Mouse (Mus musculus) embryonic facial prominence, embryonic 12.5 days (tissue): ENCODE results near the gene Fam76b. TPM values are rescaled to one million over a fixed set of nuclear protein-coding genes. Genes with fewer than 3 reads are reported as not detected.

Source experiments
- ATAC-seq: fragments of 200-750 bp; cut with Nextera tagmentation; 2 replicates; pipeline ENCODE4 v1.8.0; 2017; ENCODE audit not compliant: insufficient number of reproducible peaks, insufficient read depth, low FRiP score, low TSS enrichment
- H3K27ac ChIP-seq: fragments of 300-500 bp; sonication (generic); 2 replicates; pipeline ENCODE4 v1.5.1; 2016; ENCODE audit warnings: mild to moderate bottlenecking
- H3K27me3 ChIP-seq: fragments of 300-500 bp; sonication (generic); 2 replicates; pipeline ENCODE4 v1.6.1; 2016; ENCODE audit warnings: mild to moderate bottlenecking, moderate library complexity
- H3K36me3 ChIP-seq: fragments of 300-500 bp; sonication (generic); 2 replicates; pipeline ENCODE4 v1.6.1; 2016; ENCODE audit warnings: mild to moderate bottlenecking
- H3K4me1 ChIP-seq: fragments of 300-500 bp; sonication (generic); 2 replicates; pipeline ENCODE4 v1.6.1; 2016
- H3K4me2 ChIP-seq: fragments of 300-500 bp; sonication (generic); replicated peaks from 2 replicates; pipeline ENCODE4 v1.6.1; 2016; ENCODE audit warnings: mild to moderate bottlenecking, moderate library complexity
- H3K4me3 ChIP-seq: fragments of 300-500 bp; sonication (generic); 2 replicates; pipeline ENCODE4 v1.5.1; 2016; ENCODE audit warnings: mild to moderate bottlenecking
- H3K9ac ChIP-seq: fragments of 300-500 bp; sonication (generic); 2 replicates; pipeline ENCODE4 v1.6.1; 2016; ENCODE audit warnings: mild to moderate bottlenecking, moderate library complexity
- H3K9me3 ChIP-seq: fragments of 300-500 bp; sonication (generic); 2 replicates; pipeline ENCODE4 v1.6.1; 2016; ENCODE audit warnings: mild to moderate bottlenecking, moderate library complexity
- whole genome bisulfite sequencing: fragments of 180-500 bp; shearing (Covaris S2); methylation state at CpG from one replicate; pipeline ENCODE4 v1.1.7; 2016; 5-methylcytosine and 5-hydroxymethylcytosine counted together
- polyA plus RNA-seq: library from polyadenylated mRNA; unstranded; fragments of >200 nt; fragmentation: Nextera tagmentation; extraction: Ambion mirVana; gene quantifications from 2 replicates; pipeline ENCODE4 v1.2.1, GENCODE M21; 2016

Fam76b gene
- polyA plus RNA-seq, 1 experiment from 2014 or later: 29.8 TPM

GRCm38 (mm10) chr9:13874359-13874758 is 46.8 kb downstream of the Fam76b start:
- Histone ChIP-seq H3K4me1 (no peaks in the 10 kb centered on the region), H3K27ac (no peak overlapping the region), H3K36me3 (no peaks in the 10 kb centered on the region), H3K4me2 (no peak overlapping the region), H3K9me3 (no peaks in the 10 kb centered on the region), H3K9ac (no peak overlapping the region), H3K4me3 (no peak overlapping the region), H3K27me3 (no peaks in the 10 kb centered on the region)
- WGBS: 38% methylated on average over 2 of the region's 2 CpGs
- ATAC-seq: no peak

- Histone ChIP-seq H3K9ac (no peak overlapping the region), H3K27me3 (no peaks in the 10 kb centered on the region), H3K4me1 (no peaks in the 10 kb centered on the region), H3K4me2 (no peak overlapping the region), H3K36me3 (no peaks in the 10 kb centered on the region), H3K27ac (no peak overlapping the region), H3K4me3 (no peak overlapping the region), H3K9me3 (no peaks in the 10 kb centered on the region)
- WGBS: 61% methylated on average over 2 of the region's 2 CpGs
- ATAC-seq: no peak
Measured at GRCm38 (mm10) chr9:13875340-13875739, 47.8 kb downstream of the Fam76b start.

- Histone ChIP-seq H3K27ac (no peak overlapping the region), H3K4me3 (no peak overlapping the region), H3K36me3 (no peaks in the 10 kb centered on the region), H3K9me3 (no peaks in the 10 kb centered on the region), H3K4me2 (no peak overlapping the region), H3K4me1 (no peaks in the 10 kb centered on the region), H3K9ac (no peak overlapping the region), H3K27me3 (no peaks in the 10 kb centered on the region)
- WGBS: 51% methylated on average over 1 of the region's 1 CpGs
- ATAC-seq: no peak
Measured at GRCm38 (mm10) chr9:13880761-13881160, 53.2 kb downstream of the Fam76b start.

GRCm38 (mm10) chr9:13882478-13882877 is 55.0 kb downstream of the Fam76b start:
- WGBS: 52% methylated on average over 2 of the region's 2 CpGs
- Histone ChIP-seq H3K27ac (no peak overlapping the region), H3K9me3 (no peaks in the 10 kb centered on the region), H3K9ac (no peak overlapping the region), H3K36me3 (no peaks in the 10 kb centered on the region), H3K27me3 (no peaks in the 10 kb centered on the region), H3K4me2 (no peak overlapping the region), H3K4me1 (no peaks in the 10 kb centered on the region), H3K4me3 (no peak overlapping the region)
- ATAC-seq: no peak

- Histone ChIP-seq H3K4me3 (no peak overlapping the region), H3K27ac (no peak overlapping the region), H3K9ac (no peak overlapping the region), H3K27me3 (no peaks in the 10 kb centered on the region), H3K4me2 (no peak overlapping the region), H3K36me3 (no peaks in the 10 kb centered on the region), H3K9me3 (0 out of 2 replicates have a peak, but pooled peaks cover 4% of the 10 kb centered on the region), H3K4me1 (peaks cover 16% of the 10 kb centered on the region)
- 74% methylated on average over 5 of the region's 5 CpGs for whole genome bisulfite sequencing
- no peak for ATAC-seq
Measured at GRCm38 (mm10) chr9:13888981-13889380, 61.5 kb downstream of the Fam76b start.

- 0 out of 2 replicates have a peak, but pooled peaks cover 4% of the 10 kb centered on the region for H3K9me3 ChIP-seq
- no peak overlapping the region for H3K27ac ChIP-seq
- no peaks in the 10 kb centered on the region for H3K36me3 ChIP-seq
- H3K27me3 ChIP-seq: no peaks in the 10 kb centered on the region
- H3K4me1 ChIP-seq: peaks cover 20% of the 10 kb centered on the region
- no peak for ATAC-seq
- H3K4me2 ChIP-seq: no peak overlapping the region; the same call in 1 of the 2 replicates
- H3K4me3 ChIP-seq: no peak overlapping the region
- 6% methylated on average over 9 of the region's 9 CpGs for WGBS
- H3K9ac ChIP-seq: no peak overlapping the region
Measured at GRCm38 (mm10) chr9:13889657-13890056, 62.1 kb downstream of the Fam76b start.

GRCm38 (mm10) chr9:13890171-13890570 is 62.7 kb downstream of the Fam76b start:
- 56% methylated on average over 5 of the region's 5 CpGs for WGBS
- Histone ChIP-seq H3K9me3 (0 out of 2 replicates have a peak, but pooled peaks cover 4% of the 10 kb centered on the region), H3K4me3 (no peak overlapping the region), H3K9ac (no peak overlapping the region), H3K4me2 (no peak overlapping the region), H3K27me3 (no peaks in the 10 kb centered on the region), H3K27ac (no peak overlapping the region), H3K36me3 (no peaks in the 10 kb centered on the region), H3K4me1 (peaks cover 20% of the 10 kb centered on the region)
- no peak; the same call in 1 of the 2 replicates for ATAC-seq

GRCm38 (mm10) chr9:13891888-13892287 is 64.4 kb downstream of the Fam76b start:
- Histone ChIP-seq H3K4me3 (no peak overlapping the region), H3K36me3 (no peaks in the 10 kb centered on the region), H3K4me2 (no peak overlapping the region), H3K9ac (no peak overlapping the region), H3K4me1 (peaks cover 33% of the 10 kb centered on the region), H3K27ac (peak overlapping the region; percentile 36; the same call in 1 of the 2 replicates), H3K27me3 (no peaks in the 10 kb centered on the region), H3K9me3 (0 out of 2 replicates have a peak, but pooled peaks cover 4% of the 10 kb centered on the region)
- no peak for ATAC-seq
- 96% methylated on average over 6 of the region's 6 CpGs for WGBS

GRCm38 (mm10) chr9:13893044-13893443 is 65.5 kb downstream of the Fam76b start:
- H3K4me3 ChIP-seq: no peak overlapping the region
- ATAC-seq: peak; percentile 54; the same call in 1 of the 2 replicates
- 0 out of 2 replicates have a peak, but pooled peaks cover 4% of the 10 kb centered on the region for H3K9me3 ChIP-seq
- no peaks in the 10 kb centered on the region for H3K27me3 ChIP-seq
- H3K4me1 ChIP-seq: peaks cover 33% of the 10 kb centered on the region
- no peaks in the 10 kb centered on the region for H3K36me3 ChIP-seq
- WGBS: 16% methylated on average over 4 of the region's 4 CpGs
- no peak overlapping the region for H3K9ac ChIP-seq
- no peak overlapping the region for H3K4me2 ChIP-seq
- peak overlapping the region; percentile 80 for H3K27ac ChIP-seq

GRCm38 (mm10) chr9:13894491-13894890 is 67.0 kb downstream of the Fam76b start:
- no peak for ATAC-seq
- H3K4me2 ChIP-seq: no peak overlapping the region
- H3K9ac ChIP-seq: no peak overlapping the region
- 0 out of 2 replicates have a peak, but pooled peaks cover 4% of the 10 kb centered on the region for H3K9me3 ChIP-seq
- H3K27me3 ChIP-seq: no peaks in the 10 kb centered on the region
- WGBS: 70% methylated on average over 8 of the region's 8 CpGs
- peaks cover 33% of the 10 kb centered on the region for H3K4me1 ChIP-seq
- H3K4me3 ChIP-seq: no peak overlapping the region
- H3K36me3 ChIP-seq: no peaks in the 10 kb centered on the region
- no peak overlapping the region for H3K27ac ChIP-seq

GRCm38 (mm10) chr9:13894936-13895335 is 67.4 kb downstream of the Fam76b start:
- Histone ChIP-seq H3K9me3 (0 out of 2 replicates have a peak, but pooled peaks cover 4% of the 10 kb centered on the region), H3K4me3 (no peak overlapping the region), H3K4me2 (no peak overlapping the region), H3K9ac (no peak overlapping the region), H3K27me3 (no peaks in the 10 kb centered on the region), H3K36me3 (no peaks in the 10 kb centered on the region), H3K27ac (no peak overlapping the region), H3K4me1 (peaks cover 33% of the 10 kb centered on the region)
- 87% methylated on average over 7 of the region's 7 CpGs for WGBS
- ATAC-seq: no peak

- WGBS: 62% methylated on average over 6 of the region's 6 CpGs
Measured at GRCm38 (mm10) chr9:13896055-13896454, 68.5 kb downstream of the Fam76b start.

More at GRCm38 (mm10) chr9:13896055-13896454, 68.5 kb downstream of the Fam76b start:
- H3K9me3 ChIP-seq: 0 out of 2 replicates have a peak, but pooled peaks cover 4% of the 10 kb centered on the region
- H3K4me3 ChIP-seq: no peak overlapping the region
- no peaks in the 10 kb centered on the region for H3K36me3 ChIP-seq
- 0 out of 2 replicates have a peak overlapping the region, but pooled peaks have one; percentile 36 for H3K27ac ChIP-seq
- H3K4me2 ChIP-seq: no peak overlapping the region
- no peaks in the 10 kb centered on the region for H3K27me3 ChIP-seq
- no peak overlapping the region for H3K9ac ChIP-seq
- peaks cover 33% of the 10 kb centered on the region for H3K4me1 ChIP-seq
- no peak for ATAC-seq
